ENCODE assay signal across 10 mouse cellular contexts in the genomic region with DNA sequence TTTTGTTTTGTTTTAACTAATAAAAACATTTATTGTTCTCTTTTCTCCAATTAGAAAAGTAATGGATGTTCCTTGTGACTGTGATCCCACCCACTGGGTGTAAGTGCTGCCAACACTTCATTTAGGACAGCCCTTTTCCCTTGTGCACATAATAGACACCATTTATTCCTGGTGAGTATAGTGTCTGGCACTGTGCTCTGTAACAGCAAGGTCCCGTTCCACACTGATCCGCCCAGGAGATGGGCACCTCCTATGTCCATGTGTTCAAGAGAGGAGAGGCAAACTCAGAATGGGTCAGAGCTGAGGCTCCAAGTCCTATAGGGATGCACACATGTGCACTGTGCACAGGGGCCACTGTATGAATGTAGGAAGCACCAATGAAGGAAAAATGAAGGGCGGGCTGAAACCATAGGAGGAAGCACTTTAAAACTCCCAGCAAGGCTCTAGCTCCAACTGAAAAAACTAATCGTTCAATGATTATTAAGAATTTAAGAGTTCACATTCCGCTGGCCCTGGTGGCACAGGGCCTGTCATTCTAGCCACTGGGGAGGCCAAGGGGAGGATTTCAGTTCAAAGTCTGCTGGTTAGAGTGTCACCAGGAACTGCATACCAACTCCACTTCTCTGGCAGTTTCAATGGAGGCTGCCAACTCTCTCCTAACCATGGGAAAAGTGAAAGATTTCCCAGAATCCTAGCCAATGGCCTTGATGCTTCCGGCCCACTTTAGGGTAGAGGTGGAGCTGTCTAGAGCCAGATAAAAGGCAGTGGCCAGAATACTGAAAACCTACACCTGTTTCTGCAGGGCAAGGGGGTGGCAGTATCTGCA. TPM values are rescaled to one million over a fixed set of nuclear protein-coding genes. Genes with fewer than 3 reads are reported as not detected.
DNase-seq lines count a peak whose midpoint lies in the region; ATAC-seq and TF ChIP-seq lines count a peak whose summit lies in the region.
"Had no signal": no experiment of that assay in that cellular context is flagged by ENCODE, and none has a peak within 500 bp of the region (broad histone marks: within the 10 kb centered on the region; RNA-seq: fewer than 3 reads in every experiment).

No protein-coding gene starts in this region.

- H3K4me1 ChIP-seq in forebrain, embryonic 14.5 days (ENCODE audit: control insufficient read depth, insufficient read depth, low read length) = peaks cover 18% of the 10 kb centered on the region
- peaks cover 8% of the 10 kb centered on the region for H3K4me1 ChIP-seq in liver, embryonic 16.5 days (ENCODE audit: control insufficient read depth, low read depth, low read length)
- peaks cover 14% of the 10 kb centered on the region for H3K4me1 ChIP-seq in thymus, adult 2 months (replicated peaks; ENCODE audit: control insufficient read depth, insufficient read depth, low read length)

- WGBS in forebrain, embryonic 14.5 days = 51% methylated on average over 6 of the region's 6 CpGs
- WGBS in liver, embryonic 16.5 days (ENCODE audit: insufficient replicate concordance) = 54% methylated on average over 6 of the region's 6 CpGs
- WGBS in thymus, adult 2 months = 93% methylated on average over 6 of the region's 6 CpGs

- DNase-seq in adrenal gland, postnatal 10 days = peak; percentile 39
- DNase-seq in adrenal gland, postnatal 36 days = no peak
- DNase-seq in layer of hippocampus, adult 2 months (ENCODE audit: low spot score in 2 of 2) = peak in 1 of 2 experiments; percentile 44
- DNase-seq in layer of hippocampus, postnatal 14 days (ENCODE audit: low spot score in 2 of 2) = no peak
- peak; percentile 46 for DNase-seq in forebrain, embryonic 14.5 days (ENCODE audit: low spot score)
- DNase-seq in thymus, adult 2 months = no peak
- no peak for DNase-seq in adrenal gland, postnatal 4 days (ENCODE audit: low spot score in 2 of 2)
- DNase-seq: cerebellum, adult 8-10 months; liver, embryonic 13.5 days had no signal

- H3K36me3 ChIP-seq in forebrain, embryonic 14.5 days (ENCODE audit: control insufficient read depth, insufficient read depth, low read length) = no peaks in the 10 kb centered on the region
- no peaks in the 10 kb centered on the region for H3K36me3 ChIP-seq in liver, embryonic 16.5 days (ENCODE audit: control insufficient read depth, insufficient read depth)
- no peaks in the 10 kb centered on the region for H3K36me3 ChIP-seq in thymus, adult 2 months (ENCODE audit: control insufficient read depth, insufficient read depth, low read length)
- H3K36me3 ChIP-seq: liver, embryonic 13.5 days had no signal

- H3K27ac ChIP-seq in layer of hippocampus, adult 2 months = peak overlapping the region; percentile 97
- no peak overlapping the region for H3K27ac ChIP-seq in forebrain, embryonic 14.5 days (ENCODE audit: low read depth, low read length)
- peak overlapping the region; percentile 61 for H3K27ac ChIP-seq in liver, embryonic 16.5 days (ENCODE audit: low read length)
- no peak overlapping the region for H3K27ac ChIP-seq in thymus, adult 2 months (ENCODE audit: control insufficient read depth, insufficient read depth, low read length)

- 0 out of 2 replicates have a peak, but pooled peaks cover 5% of the 10 kb centered on the region for H3K27me3 ChIP-seq in forebrain, embryonic 14.5 days (replicated peaks; ENCODE audit: control insufficient read depth, insufficient read depth, low read length)
- peaks cover 17% of the 10 kb centered on the region for H3K27me3 ChIP-seq in liver, embryonic 16.5 days (ENCODE audit: control insufficient read depth, insufficient read depth, low read depth, low read length)
- H3K27me3 ChIP-seq in thymus, adult 2 months (ENCODE audit: control insufficient read depth, insufficient read depth, low read length) = no peaks in the 10 kb centered on the region

- no peak overlapping the region for H3K4me3 ChIP-seq in layer of hippocampus, adult 2 months
- no peak overlapping the region for H3K4me3 ChIP-seq in forebrain, embryonic 14.5 days (ENCODE audit: low read depth, low read length)
- H3K4me3 ChIP-seq in liver, embryonic 16.5 days (ENCODE audit: low read depth, low read length) = no peak overlapping the region
- H3K4me3 ChIP-seq in thymus, adult 2 months (ENCODE audit: control insufficient read depth, insufficient read depth, low read length) = no peak overlapping the region
- H3K4me3 ChIP-seq: liver, embryonic 13.5 days had no signal

- ATAC-seq in forebrain, embryonic 14.5 days = no peak
- ATAC-seq in liver, embryonic 16.5 days (ENCODE audit: low read depth) = no peak

- no peak for TF ChIP-seq POLR2A in thymus, adult 2 months (IDR thresholded peaks at IDR 0.05; ENCODE audit: control insufficient read depth, extremely low read depth, insufficient read depth, low read length, poor library complexity)

- TF ChIP-seq CTCF in layer of hippocampus, adult 2 months (conservative IDR thresholded peaks at IDR 0.05) = no peak
- TF ChIP-seq CTCF in thymus, adult 2 months (IDR thresholded peaks at IDR 0.05; ENCODE audit: borderline replicate concordance, control insufficient read depth, extremely low read depth, insufficient read depth, low read length, poor library complexity) = no peak

- H3K9ac ChIP-seq in forebrain, embryonic 14.5 days (ENCODE audit: low read length) = no peak overlapping the region
- no peak overlapping the region for H3K9ac ChIP-seq in liver, embryonic 16.5 days (ENCODE audit: low read depth, low read length)
- H3K9ac ChIP-seq: liver, embryonic 13.5 days had no signal

- no peak overlapping the region for H3K4me2 ChIP-seq in forebrain, embryonic 14.5 days (ENCODE audit: low read length)
- H3K4me2 ChIP-seq in liver, embryonic 16.5 days (ENCODE audit: low read depth, low read length) = no peak overlapping the region
- H3K4me2 ChIP-seq: liver, embryonic 13.5 days had no signal

- no peaks in the 10 kb centered on the region for H3K9me3 ChIP-seq in forebrain, embryonic 14.5 days (replicated peaks; ENCODE audit: control insufficient read depth, low read length)
- no peaks in the 10 kb centered on the region for H3K9me3 ChIP-seq in liver, embryonic 16.5 days (replicated peaks; ENCODE audit: control insufficient read depth, low read length)
- H3K9me3 ChIP-seq: liver, embryonic 13.5 days had no signal

RNA-seq across cellular contexts. Expression of a gene that starts 58.6 kb away (rescaled TPM):
- total RNA-seq in adrenal gland, postnatal 10 days (2021) = 10 to 100 TPM; 80.0 to 89.0 TPM
- 100 to 1,000 TPM; 110 to 163 TPM for total RNA-seq in adrenal gland, postnatal 36 days (2021)
- total RNA-seq in layer of hippocampus, adult 2 months (2021) = 10 to 100 TPM; 61.1 to 61.2 TPM
- total RNA-seq in layer of hippocampus, postnatal 14 days (2021) = 10 to 100 TPM; 59.0 to 60.2 TPM
- polyA plus RNA-seq in forebrain, embryonic 14.5 days (2014; fragmentation: Nextera tagmentation; extraction: Ambion mirVana) = 8.9 and 10.7 TPM in 2 replicates
- polyA plus RNA-seq in liver, embryonic 16.5 days (2015; fragmentation: Nextera tagmentation; extraction: Ambion mirVana) = 5.1 and 5.5 TPM in 2 replicates
- 13.7 and 19.1 TPM in 2 replicates for polyA plus RNA-seq in thymus, adult 2 months (2012; rRNA removed)
- total RNA-seq in adrenal gland, postnatal 4 days (2021) = 100 to 1,000 TPM; 116 to 117 TPM

Comparison
In these comparisons a context has a peak if more than half of its experiments do, and no peak if none do; other contexts are left out.
1. DNase-seq: peak in adrenal gland, postnatal 10 days (single experiment) and forebrain, embryonic 14.5 days (single experiment); none in adrenal gland, postnatal 36 days (0 of 2), layer of hippocampus, postnatal 14 days (0 of 2), thymus, adult 2 months (single experiment) and adrenal gland, postnatal 4 days (0 of 2).
2. H3K27ac ChIP-seq: peak in layer of hippocampus, adult 2 months (single experiment) and liver, embryonic 16.5 days (single experiment); none in forebrain, embryonic 14.5 days (single experiment) and thymus, adult 2 months (single experiment).